Mouse (Mus musculus) embryonic fibroblast, embryonic 13.5 days (primary cell): Measurements from ENCODE around the gene Nup107. TPM values are rescaled to one million over a fixed set of nuclear protein-coding genes. Genes with fewer than 3 reads are reported as not detected.
"Not testable (repeated sequence)": the region's sequence is repeated elsewhere in the genome, so short reads cannot be mapped to it uniquely, and the experiment has no call there.

Experiments used
- H3K27ac ChIP-seq: 2 replicates; pipeline ENCODE4 v1.5.1; 2012; ENCODE audit warnings: low read length, control low read depth, inconsistent platforms; ENCODE audit not compliant: insufficient read depth
- H3K4me1 ChIP-seq: 2 replicates; pipeline ENCODE4 v1.6.1; 2011; ENCODE audit warnings: low read length; ENCODE audit not compliant: control insufficient read depth, insufficient read depth
- H3K4me3 ChIP-seq: 2 replicates; pipeline ENCODE4 v1.5.1; 2011; ENCODE audit warnings: mild to moderate bottlenecking, control low read depth, low read length; ENCODE audit not compliant: insufficient read depth
- CTCF ChIP-seq: IDR thresholded peaks from 2 replicates; pipeline ENCODE4 v1.5.1; 2011; ENCODE audit warnings: mild to moderate bottlenecking, control low read depth, low read length, moderate library complexity, borderline replicate concordance; ENCODE audit not compliant: insufficient read depth
- POLR2A ChIP-seq: IDR thresholded peaks from 2 replicates; pipeline ENCODE4 v1.6.1; 2011; ENCODE audit warnings: low read depth, mild to moderate bottlenecking, control low read depth, low read length, moderate library complexity
- polyA plus RNA-seq: library from polyadenylated mRNA; stranded (reverse); fragments of >200 nt; gene quantifications from 2 replicates; pipeline ENCODE4 v1.2.4, GENCODE M21; 2011; ENCODE audit warnings: low read depth; ENCODE audit not compliant: missing spikeins, insufficient read length

Nup107 gene
- polyA plus RNA-seq, 1 experiment: 70.3 TPM

GRCm38 (mm10) chr10:117758749-117759727 lies 33.5 kb downstream of the Nup107 start:
- H3K4me1 ChIP-seq: no peaks in the 10 kb centered on the region
- H3K27ac ChIP-seq: no peak overlapping the region
- no peak for TF ChIP-seq POLR2A
- no peak for TF ChIP-seq CTCF
- H3K4me3 ChIP-seq: no peak overlapping the region

GRCm38 (mm10) chr10:117758344-117758743 lies 34.2 kb downstream of the Nup107 start:
- not testable (repeated sequence) for H3K27ac ChIP-seq, H3K4me3 ChIP-seq, H3K4me1 ChIP-seq

GRCm38 (mm10) chr10:117757796-117758342 lies 34.6 kb downstream of the Nup107 start:
- Histone ChIP-seq H3K4me3 (no peak overlapping the region), H3K4me1 (no peaks in the 10 kb centered on the region), H3K27ac (no peak overlapping the region)
- TF ChIP-seq POLR2A: no peak
- TF ChIP-seq CTCF: no peak

GRCm38 (mm10) chr10:117757259-117757658 lies 35.2 kb downstream of the Nup107 start:
- no peak overlapping the region for H3K27ac ChIP-seq
- TF ChIP-seq POLR2A (no peak), CTCF (no peak)
- no peak overlapping the region for H3K4me3 ChIP-seq
- H3K4me1 ChIP-seq: no peaks in the 10 kb centered on the region

- TF ChIP-seq POLR2A (no peak), CTCF (no peak)
- Histone ChIP-seq H3K4me3 (no peak overlapping the region), H3K4me1 (no peaks in the 10 kb centered on the region), H3K27ac (no peak overlapping the region)
Measured at GRCm38 (mm10) chr10:117756784-117757183, 35.7 kb downstream of the Nup107 start.

- Histone ChIP-seq H3K4me3 (no peak overlapping the region), H3K27ac (no peak overlapping the region), H3K4me1 (no peaks in the 10 kb centered on the region)
- TF ChIP-seq CTCF (no peak), POLR2A (no peak)
Measured at GRCm38 (mm10) chr10:117755799-117756467, 36.6 kb downstream of the Nup107 start.

- Histone ChIP-seq H3K4me3 (no peak overlapping the region), H3K4me1 (no peaks in the 10 kb centered on the region), H3K27ac (no peak overlapping the region)
- TF ChIP-seq POLR2A (no peak), CTCF (no peak)
Measured at GRCm38 (mm10) chr10:117755086-117755798, 37.3 kb downstream of the Nup107 start.

GRCm38 (mm10) chr10:117754609-117754940 lies 37.9 kb downstream of the Nup107 start:
- TF ChIP-seq CTCF: no peak
- TF ChIP-seq POLR2A: no peak
- no peaks in the 10 kb centered on the region for H3K4me1 ChIP-seq
- no peak overlapping the region for H3K4me3 ChIP-seq
- no peak overlapping the region for H3K27ac ChIP-seq

GRCm38 (mm10) chr10:117753711-117754608 lies 38.5 kb downstream of the Nup107 start:
- no peak for TF ChIP-seq CTCF
- no peak for TF ChIP-seq POLR2A
- H3K4me1 ChIP-seq: no peaks in the 10 kb centered on the region
- no peak overlapping the region for H3K27ac ChIP-seq
- H3K4me3 ChIP-seq: no peak overlapping the region
